21 mouse cellular contexts compared by ENCODE assay signal in genomic region chr4:119198105-119198504, GRCm38 (mm10). TPM values are rescaled to one million over a fixed set of nuclear protein-coding genes. Genes with fewer than 3 reads are reported as not detected.
A peak's percentile ranks its signal among the peaks of the same experiment; 100 is the strongest.
DNase-seq lines count a peak whose midpoint lies in the region; ATAC-seq and TF ChIP-seq lines count a peak whose summit lies in the region.
"Had no signal": no experiment of that assay in that cellular context is flagged by ENCODE, and none has a peak within 500 bp of the region (broad histone marks: within the 10 kb centered on the region; RNA-seq: fewer than 3 reads in every experiment).

No protein-coding gene starts in this region.

- H3K27me3 ChIP-seq in erythroblast, embryonic 14.5 days (ENCODE audit: control insufficient read depth): no peaks in the 10 kb centered on the region
- no peaks in the 10 kb centered on the region for H3K27me3 ChIP-seq in hindbrain, embryonic 14.5 days (ENCODE audit: control insufficient read depth, insufficient read depth, low read length)
- no peaks in the 10 kb centered on the region for H3K27me3 ChIP-seq in hindbrain, embryonic 12.5 days
- H3K27me3 ChIP-seq in midbrain, embryonic 14.5 days (ENCODE audit: control insufficient read depth, insufficient read depth, low read length): no peaks in the 10 kb centered on the region
- H3K27me3 ChIP-seq in midbrain, postnatal 0 days (ENCODE audit: insufficient read depth, low read length): no peaks in the 10 kb centered on the region
- no peaks in the 10 kb centered on the region for H3K27me3 ChIP-seq in neural tube, embryonic 15.5 days (replicated peaks)
- H3K27me3 ChIP-seq: embryonic facial prominence, embryonic 12.5 days; heart, embryonic 15.5 days had no signal

- H3K36me3 ChIP-seq in erythroblast, embryonic 14.5 days (ENCODE audit: control insufficient read depth): peaks cover 63% of the 10 kb centered on the region
- H3K36me3 ChIP-seq in hindbrain, embryonic 14.5 days (replicated peaks; ENCODE audit: control insufficient read depth, insufficient read depth): peaks cover 16% of the 10 kb centered on the region
- H3K36me3 ChIP-seq in hindbrain, embryonic 12.5 days: peaks cover 24% of the 10 kb centered on the region
- peaks cover 10% of the 10 kb centered on the region for H3K36me3 ChIP-seq in midbrain, embryonic 14.5 days (ENCODE audit: control insufficient read depth, insufficient read depth, low read length)
- H3K36me3 ChIP-seq in midbrain, postnatal 0 days (ENCODE audit: insufficient read depth, low read length): peaks cover 5% of the 10 kb centered on the region; the same call in 1 of the 2 replicates
- H3K36me3 ChIP-seq in neural tube, embryonic 15.5 days: peaks cover 14% of the 10 kb centered on the region

- 0 out of 2 replicates have a peak overlapping the region, but pooled peaks have one; percentile 24 for H3K9ac ChIP-seq in hindbrain, embryonic 14.5 days
- H3K9ac ChIP-seq in hindbrain, embryonic 12.5 days: no peak overlapping the region
- H3K9ac ChIP-seq in midbrain, embryonic 14.5 days (replicated peaks; ENCODE audit: low read length): no peak overlapping the region; the same call in 1 of the 2 replicates
- no peak overlapping the region for H3K9ac ChIP-seq in midbrain, postnatal 0 days (replicated peaks; ENCODE audit: low read length, poor library complexity, severe bottlenecking)
- H3K9ac ChIP-seq in neural tube, embryonic 15.5 days (replicated peaks): no peak overlapping the region
- H3K9ac ChIP-seq: embryonic facial prominence, embryonic 12.5 days; heart, embryonic 15.5 days had no signal

- no peaks in the 10 kb centered on the region for H3K9me3 ChIP-seq in erythroblast, embryonic 14.5 days (ENCODE audit: control insufficient read depth, low read length)
- no peaks in the 10 kb centered on the region for H3K9me3 ChIP-seq in hindbrain, embryonic 14.5 days (ENCODE audit: control insufficient read depth, low read length)
- H3K9me3 ChIP-seq in hindbrain, embryonic 12.5 days (replicated peaks): no peaks in the 10 kb centered on the region
- no peaks in the 10 kb centered on the region for H3K9me3 ChIP-seq in midbrain, embryonic 14.5 days (ENCODE audit: control insufficient read depth, low read length)
- no peaks in the 10 kb centered on the region for H3K9me3 ChIP-seq in midbrain, postnatal 0 days (ENCODE audit: low read length)
- no peaks in the 10 kb centered on the region for H3K9me3 ChIP-seq in neural tube, embryonic 15.5 days (replicated peaks)
- H3K9me3 ChIP-seq: embryonic facial prominence, embryonic 12.5 days; forebrain, embryonic 10.5 days; heart, embryonic 15.5 days had no signal

- no peak overlapping the region for H3K27ac ChIP-seq in hindbrain, embryonic 14.5 days
- no peak overlapping the region for H3K27ac ChIP-seq in hindbrain, embryonic 12.5 days
- no peak overlapping the region for H3K27ac ChIP-seq in midbrain, embryonic 14.5 days (replicated peaks; ENCODE audit: low read depth, low read length)
- H3K27ac ChIP-seq in midbrain, postnatal 0 days (ENCODE audit: low read depth, low read length): no peak overlapping the region
- no peak overlapping the region for H3K27ac ChIP-seq in neural tube, embryonic 15.5 days (replicated peaks)
- H3K27ac ChIP-seq: embryonic facial prominence, embryonic 12.5 days; forebrain, embryonic 10.5 days; heart, embryonic 15.5 days had no signal

- H3K4me1 ChIP-seq in erythroblast, embryonic 14.5 days (ENCODE audit: control insufficient read depth): peaks cover 74% of the 10 kb centered on the region
- H3K4me1 ChIP-seq in hindbrain, embryonic 14.5 days (replicated peaks; ENCODE audit: control insufficient read depth, insufficient read depth, low read length): peaks cover 19% of the 10 kb centered on the region
- H3K4me1 ChIP-seq in hindbrain, embryonic 12.5 days: peaks cover 25% of the 10 kb centered on the region
- H3K4me1 ChIP-seq in midbrain, embryonic 14.5 days (ENCODE audit: control insufficient read depth, insufficient read depth, low read length): peaks cover 17% of the 10 kb centered on the region; the same call in 1 of the 2 replicates
- H3K4me1 ChIP-seq in midbrain, postnatal 0 days (ENCODE audit: insufficient read depth, low read length): peaks cover 10% of the 10 kb centered on the region
- H3K4me1 ChIP-seq in neural tube, embryonic 15.5 days: peaks cover 27% of the 10 kb centered on the region

- WGBS in hindbrain, embryonic 14.5 days: 79% methylated on average over 6 of the region's 6 CpGs
- 88% methylated on average over 6 of the region's 6 CpGs for WGBS in hindbrain, embryonic 12.5 days
- 90% methylated on average over 6 of the region's 6 CpGs for WGBS in midbrain, embryonic 14.5 days
- WGBS in midbrain, postnatal 0 days: 87% methylated on average over 6 of the region's 6 CpGs
- WGBS in neural tube, embryonic 15.5 days: 80% methylated on average over 6 of the region's 6 CpGs

- DNase-seq in hindbrain, embryonic 14.5 days (ENCODE audit: low spot score): no peak
- DNase-seq in midbrain, embryonic 14.5 days: no peak
- DNase-seq in midbrain, postnatal 0 days (ENCODE audit: low spot score): no peak
- no peak for DNase-seq in left cerebral cortex, adult 9 months (ENCODE audit: low spot score in 2 of 2)
- DNase-seq: adrenal gland, postnatal 10 days; gastrocnemius, postnatal 25 days; kidney, adult 2 months; kidney, postnatal 14 days; spleen, adult 18-20 months; thymus, adult 18-20 months had no signal

- no peak for ATAC-seq in erythroblast, adult 5-6 weeks (replicated peaks; ENCODE audit: low FRiP score, poor library complexity, severe bottlenecking)
- no peak for ATAC-seq in hindbrain, embryonic 14.5 days (ENCODE audit: low FRiP score)
- no peak for ATAC-seq in hindbrain, embryonic 12.5 days (ENCODE audit: low FRiP score)
- no peak for ATAC-seq in midbrain, embryonic 14.5 days (ENCODE audit: low FRiP score, low TSS enrichment)
- no peak for ATAC-seq in midbrain, postnatal 0 days (ENCODE audit: low FRiP score)
- ATAC-seq in neural tube, embryonic 15.5 days (ENCODE audit: low FRiP score): no peak

- peak overlapping the region; percentile 79 for H3K4me2 ChIP-seq in hindbrain, embryonic 14.5 days (replicated peaks)
- no peak overlapping the region for H3K4me2 ChIP-seq in hindbrain, embryonic 12.5 days (replicated peaks)
- H3K4me2 ChIP-seq in midbrain, embryonic 14.5 days (ENCODE audit: low read length): peak overlapping the region; percentile 79
- H3K4me2 ChIP-seq in midbrain, postnatal 0 days (ENCODE audit: low read depth, low read length, poor library complexity, severe bottlenecking): no peak overlapping the region
- peak overlapping the region; percentile 69 for H3K4me2 ChIP-seq in neural tube, embryonic 15.5 days
- H3K4me2 ChIP-seq: heart, embryonic 15.5 days had no signal

- no peak for TF ChIP-seq CTCF in midbrain, postnatal 0 days (IDR thresholded peaks at IDR 0.05)

- H3K4me3 ChIP-seq in erythroblast, embryonic 14.5 days (replicated peaks): peak overlapping the region; percentile 40
- 0 out of 2 replicates have a peak overlapping the region, but pooled peaks have one; percentile 4 for H3K4me3 ChIP-seq in hindbrain, embryonic 14.5 days (replicated peaks; ENCODE audit: low read length)
- H3K4me3 ChIP-seq in hindbrain, embryonic 12.5 days: no peak overlapping the region
- no peak overlapping the region for H3K4me3 ChIP-seq in midbrain, embryonic 14.5 days (replicated peaks; ENCODE audit: low read depth, low read length)
- no peak overlapping the region for H3K4me3 ChIP-seq in midbrain, postnatal 0 days (ENCODE audit: low read depth, low read length)
- H3K4me3 ChIP-seq in neural tube, embryonic 15.5 days (replicated peaks): no peak overlapping the region
- H3K4me3 ChIP-seq: embryonic facial prominence, embryonic 12.5 days; forebrain, embryonic 10.5 days; heart, embryonic 15.5 days had no signal

RNA-seq across cellular contexts. Expression of gene Svbp, which starts 3.0 kb away (rescaled TPM):
- 49.7 and 52.4 TPM in 2 replicates for polyA plus RNA-seq in erythroblast, embryonic 14.5 days (2012)
- 21.7 and 32.1 TPM in 2 replicates for total RNA-seq in erythroblast, adult 5-6 weeks (2015; ENCODE audit: low replicate concordance)
- total RNA-seq in erythroblast, adult 5-6 weeks (2017; ENCODE audit: low replicate concordance): 36.0 and 124 TPM in 2 replicates
- polyA plus RNA-seq in hindbrain, embryonic 14.5 days (2014; fragmentation: Nextera tagmentation; extraction: Ambion mirVana): 221 and 251 TPM in 2 replicates
- 193 and 195 TPM in 2 replicates for polyA plus RNA-seq in hindbrain, embryonic 12.5 days (2016; fragmentation: Nextera tagmentation; extraction: Ambion mirVana)
- polyA plus RNA-seq in midbrain, embryonic 14.5 days (2014; fragmentation: Nextera tagmentation; extraction: Ambion mirVana): 253 and 300 TPM in 2 replicates
- total RNA-seq in midbrain, postnatal 0 days (2014; rRNA removed): 66.3 and 83.1 TPM in 2 replicates
- polyA plus RNA-seq in midbrain, postnatal 0 days (2015; fragmentation: Nextera tagmentation; extraction: Ambion mirVana): 196 and 200 TPM in 2 replicates
- 198 and 242 TPM in 2 replicates for polyA plus RNA-seq in neural tube, embryonic 15.5 days (2015; fragmentation: Nextera tagmentation; extraction: Ambion mirVana)

RNA-seq across cellular contexts. Expression of gene Ermap, which starts 8.3 kb away (rescaled TPM):
- polyA plus RNA-seq in erythroblast, embryonic 14.5 days (2012): 27.7 and 29.4 TPM in 2 replicates
- total RNA-seq in erythroblast, adult 5-6 weeks (2015; ENCODE audit: low replicate concordance): 938 and 1,091 TPM in 2 replicates
- total RNA-seq in erythroblast, adult 5-6 weeks (2017; ENCODE audit: low replicate concordance): 1,195 and 1,321 TPM in 2 replicates
- polyA plus RNA-seq in hindbrain, embryonic 14.5 days (2014; fragmentation: Nextera tagmentation; extraction: Ambion mirVana): 0.77 and 2.5 TPM in 2 replicates
- polyA plus RNA-seq in hindbrain, embryonic 12.5 days (2016; fragmentation: Nextera tagmentation; extraction: Ambion mirVana): 7.4 and 7.9 TPM in 2 replicates
- polyA plus RNA-seq in midbrain, embryonic 14.5 days (2014; fragmentation: Nextera tagmentation; extraction: Ambion mirVana): 0.24 and 0.63 TPM in 2 replicates
- 0.33 and 2.5 TPM in 2 replicates for total RNA-seq in midbrain, postnatal 0 days (2014; rRNA removed)
- polyA plus RNA-seq in midbrain, postnatal 0 days (2015; fragmentation: Nextera tagmentation; extraction: Ambion mirVana): 0.31 and 0.93 TPM in 2 replicates
- polyA plus RNA-seq in neural tube, embryonic 15.5 days (2015; fragmentation: Nextera tagmentation; extraction: Ambion mirVana): 0.79 and 1.2 TPM in 2 replicates
- total RNA-seq: gastrocnemius, postnatal 25 days had no signal

RNA-seq across cellular contexts. Expression of gene Tmem269, which starts 19.9 kb away (rescaled TPM):
- not detected in 2 replicates for polyA plus RNA-seq in erythroblast, embryonic 14.5 days (2012)
- total RNA-seq in erythroblast, adult 5-6 weeks (2015; ENCODE audit: low replicate concordance): not detected in 2 replicates
- total RNA-seq in erythroblast, adult 5-6 weeks (2017; ENCODE audit: low replicate concordance): not detected in 2 replicates
- 0.25 TPM in 1 of 2 replicates, not detected in the other for polyA plus RNA-seq in hindbrain, embryonic 14.5 days (2014; fragmentation: Nextera tagmentation; extraction: Ambion mirVana)
- polyA plus RNA-seq in hindbrain, embryonic 12.5 days (2016; fragmentation: Nextera tagmentation; extraction: Ambion mirVana): 0.28 TPM in 1 of 2 replicates, not detected in the other
- polyA plus RNA-seq in midbrain, embryonic 14.5 days (2014; fragmentation: Nextera tagmentation; extraction: Ambion mirVana): 0.29 and 0.54 TPM in 2 replicates
- total RNA-seq in midbrain, postnatal 0 days (2014; rRNA removed): 0.11 TPM in 1 of 2 replicates, not detected in the other
- 0.43 and 0.83 TPM in 2 replicates for polyA plus RNA-seq in midbrain, postnatal 0 days (2015; fragmentation: Nextera tagmentation; extraction: Ambion mirVana)
- polyA plus RNA-seq in neural tube, embryonic 15.5 days (2015; fragmentation: Nextera tagmentation; extraction: Ambion mirVana): 0.29 and 0.54 TPM in 2 replicates
- total RNA-seq: megakaryocyte progenitor cell, adult 5-6 weeks had no signal
- polyA plus RNA-seq: embryonic facial prominence, embryonic 12.5 days; forebrain, embryonic 10.5 days; limb, embryonic 11.5 days; lung, embryonic 16.5 days; stomach, embryonic 14.5 days had no signal

RNA-seq across cellular contexts. Expression of gene Zfp691, which starts 24.1 kb away (rescaled TPM):
- 1.8 and 2.0 TPM in 2 replicates for polyA plus RNA-seq in erythroblast, embryonic 14.5 days (2012)
- total RNA-seq in erythroblast, adult 5-6 weeks (2015; ENCODE audit: low replicate concordance): 2.3 and 4.2 TPM in 2 replicates
- 3.1 and 4.0 TPM in 2 replicates for total RNA-seq in erythroblast, adult 5-6 weeks (2017; ENCODE audit: low replicate concordance)
- 3.2 and 4.9 TPM in 2 replicates for polyA plus RNA-seq in hindbrain, embryonic 14.5 days (2014; fragmentation: Nextera tagmentation; extraction: Ambion mirVana)
- polyA plus RNA-seq in hindbrain, embryonic 12.5 days (2016; fragmentation: Nextera tagmentation; extraction: Ambion mirVana): 7.3 and 9.7 TPM in 2 replicates
- polyA plus RNA-seq in midbrain, embryonic 14.5 days (2014; fragmentation: Nextera tagmentation; extraction: Ambion mirVana): 4.8 and 7.1 TPM in 2 replicates
- total RNA-seq in midbrain, postnatal 0 days (2014; rRNA removed): 2.3 and 4.1 TPM in 2 replicates
- 2.5 and 3.3 TPM in 2 replicates for polyA plus RNA-seq in midbrain, postnatal 0 days (2015; fragmentation: Nextera tagmentation; extraction: Ambion mirVana)
- 4.4 and 4.8 TPM in 2 replicates for polyA plus RNA-seq in neural tube, embryonic 15.5 days (2015; fragmentation: Nextera tagmentation; extraction: Ambion mirVana)

RNA-seq across cellular contexts. Expression of gene AU022252, which starts 34.4 kb away (rescaled TPM):
- 1.0 and 1.4 TPM in 2 replicates for polyA plus RNA-seq in erythroblast, embryonic 14.5 days (2012)
- total RNA-seq in erythroblast, adult 5-6 weeks (2015; ENCODE audit: low replicate concordance): 0.84 and 0.96 TPM in 2 replicates
- 1.3 and 1.4 TPM in 2 replicates for total RNA-seq in erythroblast, adult 5-6 weeks (2017; ENCODE audit: low replicate concordance)
- 26.3 and 28.2 TPM in 2 replicates for polyA plus RNA-seq in hindbrain, embryonic 14.5 days (2014; fragmentation: Nextera tagmentation; extraction: Ambion mirVana)
- polyA plus RNA-seq in hindbrain, embryonic 12.5 days (2016; fragmentation: Nextera tagmentation; extraction: Ambion mirVana): 36.3 and 38.7 TPM in 2 replicates
- polyA plus RNA-seq in midbrain, embryonic 14.5 days (2014; fragmentation: Nextera tagmentation; extraction: Ambion mirVana): 21.1 and 26.0 TPM in 2 replicates
- 13.6 and 30.0 TPM in 2 replicates for total RNA-seq in midbrain, postnatal 0 days (2014; rRNA removed)
- polyA plus RNA-seq in midbrain, postnatal 0 days (2015; fragmentation: Nextera tagmentation; extraction: Ambion mirVana): 20.1 and 22.1 TPM in 2 replicates
- polyA plus RNA-seq in neural tube, embryonic 15.5 days (2015; fragmentation: Nextera tagmentation; extraction: Ambion mirVana): 26.0 and 29.2 TPM in 2 replicates

Comparison
In these comparisons a context has a peak if more than half of its experiments do, and no peak if none do; other contexts are left out.
1. H3K4me3 ChIP-seq: peak in erythroblast, embryonic 14.5 days (single experiment) and hindbrain, embryonic 14.5 days (single experiment); none in hindbrain, embryonic 12.5 days (single experiment), midbrain, embryonic 14.5 days (single experiment), midbrain, postnatal 0 days (single experiment) and neural tube, embryonic 15.5 days (single experiment).
2. H3K4me2 ChIP-seq: peak in hindbrain, embryonic 14.5 days (single experiment), midbrain, embryonic 14.5 days (single experiment) and neural tube, embryonic 15.5 days (single experiment); none in hindbrain, embryonic 12.5 days (single experiment) and midbrain, postnatal 0 days (single experiment).